Mouse (Mus musculus) heart, postnatal 0 days (tissue): ENCODE data around the gene Anapc7.

Experiments used
- CTCF ChIP-seq: IDR thresholded peaks from 2 replicates; pipeline ENCODE4 v1.5.1; 2016; ENCODE audit warnings: antibody characterized with exemption, control low read depth, low read depth
- EP300 ChIP-seq: IDR thresholded peaks from 2 replicates; pipeline ENCODE4 v1.6.1; 2016; ENCODE audit warnings: antibody characterized with exemption, low read depth

- TF ChIP-seq CTCF (no peak), EP300 (0 out of 2 replicates have a peak, but pooled peaks have one; percentile 57)
Observed at GRCm38 (mm10) chr5:122372192-122372769, 49.2 kb upstream of the Anapc7 start, which contains the start of gene Fam216a.
